Mouse (Mus musculus): Measurements from ENCODE around the gene 4921504E06Rik.

DNA sequence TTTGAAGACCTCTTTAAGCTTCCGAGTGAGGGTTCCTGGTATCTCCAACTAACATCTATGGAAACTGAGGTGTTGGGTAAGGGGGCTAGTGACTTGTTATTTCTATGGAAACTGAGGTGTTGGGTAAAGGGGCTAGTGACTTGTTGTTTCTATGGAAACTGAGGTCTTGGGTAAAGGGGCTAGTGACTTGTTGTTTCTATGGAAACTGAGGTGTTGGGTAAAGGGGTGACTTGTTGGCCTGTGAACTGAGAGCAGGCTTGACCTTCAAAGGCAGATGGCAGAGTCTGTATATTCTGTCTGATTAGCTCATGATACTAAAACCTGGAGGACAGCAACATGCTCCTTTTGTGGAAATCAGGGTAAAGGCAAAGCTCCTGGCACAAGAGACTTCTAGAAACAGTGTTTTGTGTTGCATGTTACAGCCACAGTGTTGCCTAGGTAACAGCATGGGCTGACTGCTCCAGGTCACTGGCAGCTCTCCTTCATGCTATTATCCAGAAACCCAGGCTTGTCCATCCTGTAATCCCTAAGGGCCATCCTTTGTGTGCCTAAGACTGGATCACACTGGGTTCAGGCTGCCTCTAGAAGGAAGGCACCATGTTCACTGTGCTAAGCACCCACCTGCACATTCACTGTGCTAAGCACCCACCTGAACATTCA is 133.9 kb downstream of the 4921504E06Rik start:
- TF ChIP-seq CTCF (IDR thresholded peaks at IDR 0.05; ENCODE audit: extremely low read depth, insufficient read depth, low read length) (no peak), POLR2A (IDR thresholded peaks at IDR 0.05; ENCODE audit: extremely low read depth, insufficient read depth, low read length) (no peak)

All from cortical plate, adult 2 months (tissue).